ENCODE assay signal across 9 mouse cellular contexts in genomic region chr14:56598759-56599158, GRCm38 (mm10). TPM values are rescaled to one million over a fixed set of nuclear protein-coding genes. Genes with fewer than 3 reads are reported as not detected.
A peak's percentile ranks its signal among the peaks of the same experiment; 100 is the strongest.
DNase-seq lines count a peak whose midpoint lies in the region; ATAC-seq and TF ChIP-seq lines count a peak whose summit lies in the region.
"Had no signal": no experiment of that assay in that cellular context is flagged by ENCODE, and none has a peak within 500 bp of the region (broad histone marks: within the 10 kb centered on the region; RNA-seq: fewer than 3 reads in every experiment).

No protein-coding gene starts in this region.

- H3K27ac ChIP-seq in kidney, postnatal 0 days, result no peak overlapping the region
- no peak overlapping the region for H3K27ac ChIP-seq in kidney, embryonic 16.5 days (ENCODE audit: low read length)
- H3K27ac ChIP-seq in CH12.LX (ENCODE audit: insufficient read depth, low read depth), result no peak overlapping the region
- no peak overlapping the region for H3K27ac ChIP-seq in limb, embryonic 10.5 days

- DNase-seq in kidney, postnatal 0 days (ENCODE audit: low spot score), result peak; percentile 65
- DNase-seq in CH12.LX (ENCODE audit: extremely low read depth), result peak; percentile 65
- DNase-seq in adrenal gland, adult 2 months, result peak; percentile 22
- peak; percentile 44 for DNase-seq in embryo, embryonic 9.5 days (ENCODE audit: extremely low spot score)
- peak; percentile 77 for DNase-seq in limb, embryonic 10.5 days (ENCODE audit: low spot score)
- peak; percentile 36 for DNase-seq in retina, adult 2 months (ENCODE audit: low read depth, low spot score)
- DNase-seq in yolk sac, embryonic 10.5 days (ENCODE audit: low spot score), result no peak

- H3K4me2 ChIP-seq in kidney, postnatal 0 days (ENCODE audit: low read length), result no peak overlapping the region
- no peak overlapping the region for H3K4me2 ChIP-seq in kidney, embryonic 16.5 days (replicated peaks; ENCODE audit: low read depth, low read length)
- H3K4me2 ChIP-seq in CH12.LX (ENCODE audit: insufficient read depth, low read depth, poor library complexity, severe bottlenecking), result no peak overlapping the region

- no peaks in the 10 kb centered on the region for H3K4me1 ChIP-seq in kidney, postnatal 0 days (replicated peaks; ENCODE audit: insufficient read depth, low read length)
- no peaks in the 10 kb centered on the region for H3K4me1 ChIP-seq in kidney, embryonic 16.5 days (ENCODE audit: insufficient read depth, low read length)
- no peaks in the 10 kb centered on the region; a peak in 1 of 4 replicates for H3K4me1 ChIP-seq in CH12.LX (ENCODE audit: control insufficient read depth in 1 of 2, insufficient read depth in 2 of 2)
- no peaks in the 10 kb centered on the region for H3K4me1 ChIP-seq in limb, embryonic 10.5 days

- TF ChIP-seq CTCF in kidney, postnatal 0 days (IDR thresholded peaks at IDR 0.05; ENCODE audit: low read depth), result peak; percentile 75
- peak; percentile 75 to 79 for TF ChIP-seq CTCF in CH12.LX (conservative IDR thresholded peaks at IDR 0.05 in 1 of 2, IDR thresholded peaks at IDR 0.05 in 1 of 2; ENCODE audit: low read depth in 2 of 2, low read length in 2 of 2)

- no peaks in the 10 kb centered on the region for H3K9me3 ChIP-seq in kidney, postnatal 0 days (replicated peaks; ENCODE audit: low read length)
- no peaks in the 10 kb centered on the region for H3K9me3 ChIP-seq in kidney, embryonic 16.5 days (ENCODE audit: low read length)
- H3K9me3 ChIP-seq in CH12.LX (replicated peaks; ENCODE audit: low read length), result no peaks in the 10 kb centered on the region
- no peaks in the 10 kb centered on the region for H3K9me3 ChIP-seq in limb, embryonic 10.5 days (replicated peaks)
- H3K9me3 ChIP-seq: megakaryocyte, embryonic 14.5 days had no signal

- no peak overlapping the region for H3K4me3 ChIP-seq in kidney, postnatal 0 days (replicated peaks; ENCODE audit: low read depth, low read length)
- H3K4me3 ChIP-seq in kidney, embryonic 16.5 days (ENCODE audit: low read length), result no peak overlapping the region
- H3K4me3 ChIP-seq in CH12.LX (replicated peaks in 1 of 3; ENCODE audit: low read depth in 2 of 3, low read length in 2 of 3, poor library complexity in 1 of 3), result no peak overlapping the region
- H3K4me3 ChIP-seq in limb, embryonic 10.5 days, result no peak overlapping the region
- H3K4me3 ChIP-seq: megakaryocyte, embryonic 14.5 days had no signal

- TF ChIP-seq POLR2A in CH12.LX (IDR thresholded peaks at IDR 0.05; ENCODE audit: low read depth, low read length), result no peak

- dilution Hi-C loops in CH12.LX (cut with MboI; ENCODE audit: extremely low pct_ligation_motif_present, extremely low pct_unique_long_range_greater_than_20kb, low sequenced_read_pairs), result no loop called here

- H3K36me3 ChIP-seq in kidney, postnatal 0 days (ENCODE audit: insufficient read depth, low read length), result peaks cover 32% of the 10 kb centered on the region
- H3K36me3 ChIP-seq in kidney, embryonic 16.5 days (ENCODE audit: insufficient read depth, low read length), result peaks cover 30% of the 10 kb centered on the region
- H3K36me3 ChIP-seq in CH12.LX (replicated peaks in 1 of 2; ENCODE audit: control insufficient read depth in 1 of 2, insufficient read depth in 1 of 2, low read length in 1 of 2), result peaks cover 64 to 90% of the 10 kb centered on the region in 2 experiments
- H3K36me3 ChIP-seq in limb, embryonic 10.5 days, result no peaks in the 10 kb centered on the region

- peak; percentile 25 for TF ChIP-seq RAD21 in CH12.LX (IDR thresholded peaks at IDR 0.05; ENCODE audit: low read depth, low read length)

- no peak overlapping the region for H3K9ac ChIP-seq in kidney, postnatal 0 days (ENCODE audit: low read depth, low read length)
- no peak overlapping the region for H3K9ac ChIP-seq in kidney, embryonic 16.5 days (replicated peaks; ENCODE audit: low read length)
- H3K9ac ChIP-seq in CH12.LX (ENCODE audit: insufficient read depth, low read depth), result no peak overlapping the region

- in situ Hi-C loops in CH12.LX (cut with MboI; ENCODE audit: low pct_ligation_motif_present, low pct_unique_long_range_greater_than_20kb, low sequenced_read_pairs), result no loop called here

- H3K79me2 ChIP-seq in CH12.LX (replicated peaks; ENCODE audit: control insufficient read depth, extremely low read depth, insufficient read depth, poor library complexity, severe bottlenecking), result no peaks in the 10 kb centered on the region

- no peak for TF ChIP-seq EP300 in CH12.LX (IDR thresholded peaks at IDR 0.05; ENCODE audit: low read length)

- WGBS in kidney, postnatal 0 days, result 49% methylated on average over 6 of the region's 6 CpGs
- WGBS in kidney, embryonic 16.5 days, result 48% methylated on average over 6 of the region's 6 CpGs
- whole genome bisulfite sequencing in limb, embryonic 10.5 days, result 46% methylated on average over 6 of the region's 6 CpGs

- no peaks in the 10 kb centered on the region for H3K27me3 ChIP-seq in kidney, postnatal 0 days (ENCODE audit: insufficient read depth, low read length)
- H3K27me3 ChIP-seq in kidney, embryonic 16.5 days (ENCODE audit: insufficient read depth, low read length), result no peaks in the 10 kb centered on the region
- no peaks in the 10 kb centered on the region for H3K27me3 ChIP-seq in CH12.LX (replicated peaks)
- H3K27me3 ChIP-seq in limb, embryonic 10.5 days (ENCODE audit: low read depth, poor library complexity, severe bottlenecking), result no peaks in the 10 kb centered on the region
- H3K27me3 ChIP-seq: megakaryocyte, embryonic 14.5 days had no signal

- ATAC-seq in kidney, postnatal 0 days (replicated peaks; ENCODE audit: low FRiP score, low read depth), result no peak
- no peak for ATAC-seq in kidney, embryonic 16.5 days (ENCODE audit: low FRiP score, low TSS enrichment)

TF ChIP-seq in CH12.LX, 34 proteins besides CTCF, POLR2A, EP300 and RAD21:
- TF ChIP-seq ELF1 (IDR thresholded peaks at IDR 0.05; ENCODE audit: low read depth, low read length) (no peak), SMC3 (IDR thresholded peaks at IDR 0.05; ENCODE audit: low read depth, low read length) (peak; percentile 67), NELFE (IDR thresholded peaks at IDR 0.05; ENCODE audit: low read depth, low read length) (no peak), USF2 (conservative IDR thresholded peaks at IDR 0.05; ENCODE audit: low read depth, low read length) (peak; percentile 35), MYC (IDR thresholded peaks at IDR 0.05; ENCODE audit: low read depth, low read length) (0 out of 2 replicates have a peak, but pooled peaks have one; percentile 40), TCF12 (IDR thresholded peaks at IDR 0.05; ENCODE audit: low read depth, low read length) (no peak), TBP (conservative IDR thresholded peaks at IDR 0.05; ENCODE audit: low read depth, low read length) (no peak), MAZ (IDR thresholded peaks at IDR 0.05; ENCODE audit: low read depth, low read length) (0 out of 2 replicates have a peak, but pooled peaks have one; percentile 24), USF1 (IDR thresholded peaks at IDR 0.05; ENCODE audit: low read depth, low read length) (peak; percentile 51), MAX (IDR thresholded peaks at IDR 0.05; ENCODE audit: low read length) (peak; percentile 58; the same call in 1 of the 2 replicates)
TF ChIP-seq in CH12.LX: peak in this region for 6.

RNA-seq across cellular contexts. Expression of gene Parp4, which starts 23.3 kb away (rescaled TPM):
- polyA plus RNA-seq in kidney, postnatal 0 days (2015; fragmentation: Nextera tagmentation; extraction: Ambion mirVana), result 8.2 TPM in 2 replicates
- polyA plus RNA-seq in kidney, embryonic 16.5 days (2015; fragmentation: Nextera tagmentation; extraction: Ambion mirVana), result 4.0 and 6.3 TPM in 2 replicates
- total RNA-seq in CH12.LX (2012; rRNA removed), result 6.8 and 10.2 TPM in 2 replicates
- total RNA-seq in CH12.LX (2014; rRNA removed), result 5.6 and 6.1 TPM in 2 replicates
- polyA plus RNA-seq in CH12.LX (2012; ENCODE audit: insufficient read length, low read depth), result 11.3 and 13.0 TPM in 2 replicates
- 10 to 100 TPM; 32.7 to 34.7 TPM for total RNA-seq in adrenal gland, adult 2 months (2021)
- 2.6 and 4.4 TPM in 2 replicates for polyA plus RNA-seq in adrenal gland, adult 2 months (2012; rRNA removed)
- 1.2 and 1.5 TPM in 2 replicates for polyA plus RNA-seq in limb, embryonic 10.5 days (2016; fragmentation: Nextera tagmentation; extraction: Ambion mirVana)

RNA-seq across cellular contexts. Expression of gene Cenpj, which starts 23.5 kb away (rescaled TPM):
- polyA plus RNA-seq in kidney, postnatal 0 days (2015; fragmentation: Nextera tagmentation; extraction: Ambion mirVana), result 6.9 and 7.2 TPM in 2 replicates
- polyA plus RNA-seq in kidney, embryonic 16.5 days (2015; fragmentation: Nextera tagmentation; extraction: Ambion mirVana), result 9.5 and 13.1 TPM in 2 replicates
- total RNA-seq in CH12.LX (2012; rRNA removed) (7.8 and 8.6 TPM in 2 replicates), CH12.LX (2014; rRNA removed) (2.4 and 3.1 TPM in 2 replicates)
- polyA plus RNA-seq in CH12.LX (2012; ENCODE audit: insufficient read length, low read depth), result 10.8 and 12.3 TPM in 2 replicates
- total RNA-seq in adrenal gland, adult 2 months (2021), result 1 to 10 TPM; 8.0 to 9.3 TPM
- polyA plus RNA-seq in adrenal gland, adult 2 months (2012; rRNA removed), result 3.1 and 3.3 TPM in 2 replicates
- polyA plus RNA-seq in limb, embryonic 10.5 days (2016; fragmentation: Nextera tagmentation; extraction: Ambion mirVana), result 16.8 and 21.2 TPM in 2 replicates
